Mouse (Mus musculus): Measurements from ENCODE around the gene Sgk2. TPM values are rescaled to one million over a fixed set of nuclear protein-coding genes. Genes with fewer than 3 reads are reported as not detected.

Gene Sgk2
- polyA plus RNA-seq, 1 experiment = 0.05 TPM

DNA sequence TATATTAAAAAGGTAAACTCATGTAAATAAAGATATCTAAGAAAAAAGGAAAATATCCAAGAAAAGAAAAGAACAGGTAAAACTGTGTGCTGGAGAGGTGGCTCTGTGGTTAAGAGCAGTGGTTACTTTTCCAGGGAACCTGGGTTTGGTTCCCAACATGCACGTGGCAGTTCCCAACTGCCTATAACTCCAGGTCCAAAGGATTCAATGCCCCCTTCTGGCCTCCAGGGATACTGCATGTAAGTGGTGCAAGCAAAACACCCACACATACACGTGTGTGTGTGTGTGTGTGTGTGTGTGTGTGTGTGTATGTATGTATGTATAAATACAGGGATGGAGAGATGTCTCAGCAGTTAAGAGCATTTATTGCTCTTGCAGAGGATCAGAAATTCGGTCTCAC, 12.6 kb downstream of the Sgk2 start:
- no peak for TF ChIP-seq CTCF (IDR thresholded peaks at IDR 0.05; ENCODE audit: extremely low read depth, insufficient read depth, insufficient read length, insufficient replicate concordance)
- TF ChIP-seq POLR2A (IDR thresholded peaks at IDR 0.05; ENCODE audit: low read depth, low read length) = no peak
- 28% methylated on average over 3 of the region's 3 CpGs for WGBS
- no peaks in the 10 kb centered on the region for H3K27me3 ChIP-seq (ENCODE audit: control insufficient read depth, insufficient read depth, low read length)
- no peaks in the 10 kb centered on the region for H3K4me1 ChIP-seq (ENCODE audit: control insufficient read depth, insufficient read depth, insufficient read length)
- no peak overlapping the region for H3K4me3 ChIP-seq (ENCODE audit: extremely low read depth, insufficient read depth, insufficient read length)
- H3K36me3 ChIP-seq (ENCODE audit: control insufficient read depth, insufficient read depth, low read length) = no peaks in the 10 kb centered on the region
- peak in 1 of 2 experiments; percentile 3 for DNase-seq (ENCODE audit: low read depth in 1 of 2, low spot score in 2 of 2)
- H3K27ac ChIP-seq (ENCODE audit: insufficient read depth, low read length) = no peak overlapping the region

DNA sequence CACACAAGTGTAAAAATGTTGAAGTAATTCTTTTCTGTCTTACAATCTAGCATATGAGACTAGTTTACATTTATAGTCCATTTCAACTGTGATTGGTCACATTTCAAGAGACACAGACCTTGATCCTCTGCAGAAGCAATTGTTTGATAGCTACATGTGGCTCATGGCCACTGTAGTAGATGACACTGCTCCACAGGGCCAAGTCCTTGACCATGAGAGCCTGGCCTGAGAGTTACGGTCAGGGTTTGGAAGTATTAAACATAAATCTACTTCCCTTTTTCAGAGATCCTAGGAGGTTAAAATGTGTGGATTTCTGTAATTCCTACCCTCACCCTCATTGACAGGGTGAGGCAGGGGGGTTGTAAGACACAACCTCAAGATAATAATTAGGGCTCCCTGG, 13.9 kb downstream of the Sgk2 start:
- no peak for DNase-seq (ENCODE audit: low read depth in 1 of 2, low spot score in 2 of 2)
- no peak overlapping the region for H3K27ac ChIP-seq (ENCODE audit: insufficient read depth, low read length)
- H3K4me3 ChIP-seq (ENCODE audit: extremely low read depth, insufficient read depth, insufficient read length) = no peak overlapping the region
- TF ChIP-seq CTCF (IDR thresholded peaks at IDR 0.05; ENCODE audit: extremely low read depth, insufficient read depth, insufficient read length, insufficient replicate concordance) = no peak
- TF ChIP-seq POLR2A (IDR thresholded peaks at IDR 0.05; ENCODE audit: low read depth, low read length) = no peak
- no peaks in the 10 kb centered on the region for H3K4me1 ChIP-seq (ENCODE audit: control insufficient read depth, insufficient read depth, insufficient read length)
- WGBS = 97% methylated on average over 1 of the region's 1 CpGs
- no peaks in the 10 kb centered on the region for H3K36me3 ChIP-seq (ENCODE audit: control insufficient read depth, insufficient read depth, low read length)
- no peaks in the 10 kb centered on the region for H3K27me3 ChIP-seq (ENCODE audit: control insufficient read depth, insufficient read depth, low read length)

DNA sequence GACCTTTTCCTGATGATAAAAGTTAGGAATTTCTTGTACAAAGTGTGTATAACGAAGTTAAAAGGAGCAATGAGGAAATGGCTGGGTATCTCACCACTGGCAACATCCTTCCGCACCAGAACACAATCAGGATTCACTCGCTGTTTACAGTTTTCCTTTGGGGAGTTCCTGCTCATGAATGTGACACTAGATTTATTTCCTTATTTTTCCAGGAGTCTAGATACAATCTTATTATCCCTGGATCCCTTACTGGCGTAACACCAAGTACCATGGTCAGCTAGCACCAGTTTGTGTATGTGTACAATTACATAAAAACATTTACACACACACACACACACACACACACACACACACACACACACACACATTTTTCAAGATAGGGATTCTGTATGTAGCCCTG, 20.2 kb downstream of the Sgk2 start:
- WGBS = 68% methylated on average over 4 of the region's 4 CpGs
- Histone ChIP-seq H3K36me3 (ENCODE audit: control insufficient read depth, insufficient read depth, low read length) (no peaks in the 10 kb centered on the region), H3K4me3 (ENCODE audit: extremely low read depth, insufficient read depth, insufficient read length) (no peak overlapping the region), H3K27ac (ENCODE audit: insufficient read depth, low read length) (no peak overlapping the region), H3K4me1 (ENCODE audit: control insufficient read depth, insufficient read depth, insufficient read length) (no peaks in the 10 kb centered on the region), H3K27me3 (ENCODE audit: control insufficient read depth, insufficient read depth, low read length) (no peaks in the 10 kb centered on the region)
- TF ChIP-seq CTCF (IDR thresholded peaks at IDR 0.05; ENCODE audit: extremely low read depth, insufficient read depth, insufficient read length, insufficient replicate concordance) (no peak), POLR2A (IDR thresholded peaks at IDR 0.05; ENCODE audit: low read depth, low read length) (no peak)
- DNase-seq (ENCODE audit: low read depth in 1 of 2, low spot score in 2 of 2) = no peak

DNA sequence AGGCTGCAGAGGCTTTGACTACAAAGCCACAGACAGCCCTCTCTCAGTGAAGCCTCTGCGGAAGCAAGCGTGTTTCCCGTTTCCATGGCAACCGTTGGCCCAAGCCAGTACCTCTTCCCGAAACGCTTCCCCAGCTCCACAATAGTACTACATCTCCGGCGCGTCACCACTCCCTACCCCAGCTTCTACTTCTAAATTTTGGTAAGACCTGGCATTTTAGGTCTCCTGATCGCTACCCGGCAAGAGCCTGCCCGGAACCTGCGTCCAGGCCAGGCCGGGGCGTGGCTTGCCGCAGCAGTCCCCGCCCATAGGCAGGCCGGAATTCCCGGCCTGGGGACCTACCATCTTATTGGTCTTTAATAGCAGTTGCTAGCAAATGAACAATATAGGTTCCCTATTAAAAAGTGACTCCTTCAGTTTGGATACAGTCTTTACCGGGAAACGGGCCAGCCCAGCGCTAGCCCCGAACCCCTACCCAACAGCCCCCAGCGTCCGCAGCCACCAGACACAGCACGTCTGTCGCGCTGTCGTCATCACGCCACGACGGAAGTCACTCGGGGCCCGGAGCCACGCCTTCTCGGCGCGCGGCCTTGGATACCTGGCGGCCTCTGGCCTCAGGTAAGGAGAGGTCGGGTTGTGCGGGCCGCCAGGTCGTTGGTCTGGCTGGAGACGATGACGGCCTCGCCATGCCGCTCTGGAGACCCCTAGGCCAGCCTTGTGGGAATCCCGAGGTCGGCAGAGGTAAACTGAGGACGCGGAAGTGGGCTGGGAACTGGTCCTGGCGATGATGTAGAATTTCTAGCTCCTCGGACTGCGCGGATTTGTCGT, 30.0 kb downstream of the Sgk2 start, which contains the start of gene Ift52:
Ift52 (plus strand) TSS at position 439 of the 828 bp plus-strand sequence.
- Histone ChIP-seq H3K27ac (ENCODE audit: insufficient read depth, low read length) (peak within 1 kb of the TSS; percentile 43; the same call in 1 of the 2 replicates), H3K36me3 (ENCODE audit: control insufficient read depth, insufficient read depth, low read length) (no peaks in the 10 kb centered on the region), H3K27me3 (ENCODE audit: control insufficient read depth, insufficient read depth, low read length) (no peaks in the 10 kb centered on the region), H3K4me1 (ENCODE audit: control insufficient read depth, insufficient read depth, insufficient read length) (no peaks in the 10 kb centered on the region), H3K4me3 (ENCODE audit: extremely low read depth, insufficient read depth, insufficient read length) (peak within 1 kb of the TSS; percentile 82)
- peak; percentile 79 to 89 for DNase-seq (ENCODE audit: low read depth in 1 of 2, low spot score in 2 of 2)
- under 1% methylated on average over 57 of the region's 57 CpGs for whole genome bisulfite sequencing
- TF ChIP-seq CTCF (IDR thresholded peaks at IDR 0.05; ENCODE audit: extremely low read depth, insufficient read depth, insufficient read length, insufficient replicate concordance) (no peak), POLR2A (IDR thresholded peaks at IDR 0.05; ENCODE audit: low read depth, low read length) (no peak; the same call in 1 of the 2 replicates)

DNA sequence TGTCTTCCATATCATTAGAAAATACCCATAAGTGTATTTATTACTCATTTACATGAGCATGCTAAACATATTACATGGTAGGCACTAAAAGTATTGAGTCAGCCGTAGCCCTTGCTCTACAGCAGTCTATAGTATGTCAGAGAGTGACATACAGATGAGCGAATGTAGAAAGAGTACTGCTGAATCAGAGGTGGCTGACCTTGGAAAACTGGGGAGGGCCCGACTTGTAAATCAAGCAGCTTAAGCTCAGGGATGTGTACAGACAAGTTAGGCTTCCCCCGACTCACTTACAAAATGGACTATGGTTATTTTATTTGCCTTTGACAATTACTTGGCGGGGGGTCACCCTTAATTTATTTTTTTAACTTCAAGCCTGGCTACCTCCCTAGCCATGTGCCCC, 44.2 kb downstream of the Sgk2 start:
- no peaks in the 10 kb centered on the region for H3K27me3 ChIP-seq (ENCODE audit: control insufficient read depth, insufficient read depth, low read length)
- WGBS = 88% methylated on average over 5 of the region's 5 CpGs
- no peak for TF ChIP-seq CTCF (IDR thresholded peaks at IDR 0.05; ENCODE audit: extremely low read depth, insufficient read depth, insufficient read length, insufficient replicate concordance)
- TF ChIP-seq POLR2A (IDR thresholded peaks at IDR 0.05; ENCODE audit: low read depth, low read length) = no peak
- no peaks in the 10 kb centered on the region for H3K4me1 ChIP-seq (ENCODE audit: control insufficient read depth, insufficient read depth, insufficient read length)
- H3K27ac ChIP-seq (ENCODE audit: insufficient read depth, low read length) = no peak overlapping the region
- peaks cover 51% of the 10 kb centered on the region for H3K36me3 ChIP-seq (ENCODE audit: control insufficient read depth, insufficient read depth, low read length)
- no peak overlapping the region for H3K4me3 ChIP-seq (ENCODE audit: extremely low read depth, insufficient read depth, insufficient read length)
- DNase-seq (ENCODE audit: low read depth in 1 of 2, low spot score in 2 of 2) = no peak

DNA sequence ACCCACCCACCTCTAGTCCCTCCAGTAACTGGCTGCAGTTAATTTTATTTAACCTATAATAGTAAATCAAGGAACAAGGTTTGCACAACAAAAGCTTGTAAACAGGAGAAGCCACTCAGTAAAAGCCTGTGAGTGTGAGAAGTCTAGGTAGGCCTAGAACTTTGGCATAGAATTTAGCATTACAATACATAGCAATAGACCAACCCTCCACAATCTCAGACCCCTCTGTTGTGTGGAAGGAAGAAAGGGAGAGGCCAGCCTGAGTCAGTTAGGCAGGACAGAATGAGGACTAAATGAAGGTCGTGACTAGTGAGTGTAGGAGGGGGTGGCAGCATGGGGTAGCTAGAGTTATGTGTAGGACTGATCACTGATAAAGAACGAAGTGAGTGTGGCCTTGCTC, 44.6 kb downstream of the Sgk2 start:
- no peak overlapping the region for H3K27ac ChIP-seq (ENCODE audit: insufficient read depth, low read length)
- 96% methylated on average over 2 of the region's 2 CpGs for WGBS

DNA sequence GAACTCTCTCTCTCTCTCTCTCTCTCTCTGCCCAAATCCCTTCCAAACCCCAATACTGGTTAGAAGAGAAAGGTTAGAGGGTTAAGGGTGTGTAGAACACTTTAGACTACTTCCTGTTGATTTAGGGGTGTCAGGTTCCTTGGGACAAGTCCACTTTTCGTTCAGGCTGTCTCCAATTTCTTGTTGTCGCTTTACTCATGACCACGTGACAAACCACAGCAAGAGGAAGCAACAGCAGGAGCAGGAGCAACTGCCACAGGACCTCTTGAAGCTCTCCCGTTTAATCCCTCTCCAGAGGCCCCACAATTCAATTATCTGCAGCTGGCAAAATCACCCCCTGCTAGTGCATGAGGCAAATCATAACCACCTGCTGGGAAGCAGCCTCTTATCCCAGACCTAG, 45.5 kb downstream of the Sgk2 start:
- H3K27ac ChIP-seq (ENCODE audit: insufficient read depth, low read length) = no peak overlapping the region
- 50% methylated on average over 4 of the region's 4 CpGs for WGBS
- no peak for TF ChIP-seq POLR2A (IDR thresholded peaks at IDR 0.05; ENCODE audit: low read depth, low read length)
- TF ChIP-seq CTCF (IDR thresholded peaks at IDR 0.05; ENCODE audit: extremely low read depth, insufficient read depth, insufficient read length, insufficient replicate concordance) = no peak
- H3K4me1 ChIP-seq (ENCODE audit: control insufficient read depth, insufficient read depth, insufficient read length) = no peaks in the 10 kb centered on the region
- no peaks in the 10 kb centered on the region for H3K27me3 ChIP-seq (ENCODE audit: control insufficient read depth, insufficient read depth, low read length)
- H3K4me3 ChIP-seq (ENCODE audit: extremely low read depth, insufficient read depth, insufficient read length) = no peak overlapping the region
- DNase-seq (ENCODE audit: low read depth in 1 of 2, low spot score in 2 of 2) = no peak
- peaks cover 53% of the 10 kb centered on the region for H3K36me3 ChIP-seq (ENCODE audit: control insufficient read depth, insufficient read depth, low read length)

More for the DNA sequence above, 44.6 kb downstream of the Sgk2 start:
- no peak for TF ChIP-seq CTCF (IDR thresholded peaks at IDR 0.05; ENCODE audit: extremely low read depth, insufficient read depth, insufficient read length, insufficient replicate concordance)
- no peak for TF ChIP-seq POLR2A (IDR thresholded peaks at IDR 0.05; ENCODE audit: low read depth, low read length)
- DNase-seq (ENCODE audit: low read depth in 1 of 2, low spot score in 2 of 2) = no peak
- Histone ChIP-seq H3K27me3 (ENCODE audit: control insufficient read depth, insufficient read depth, low read length) (no peaks in the 10 kb centered on the region), H3K36me3 (ENCODE audit: control insufficient read depth, insufficient read depth, low read length) (peaks cover 51% of the 10 kb centered on the region), H3K4me3 (ENCODE audit: extremely low read depth, insufficient read depth, insufficient read length) (no peak overlapping the region), H3K4me1 (ENCODE audit: control insufficient read depth, insufficient read depth, insufficient read length) (no peaks in the 10 kb centered on the region)
